Comparison of ENCODE assay signal across 15 mouse cellular contexts in the genomic region with DNA sequence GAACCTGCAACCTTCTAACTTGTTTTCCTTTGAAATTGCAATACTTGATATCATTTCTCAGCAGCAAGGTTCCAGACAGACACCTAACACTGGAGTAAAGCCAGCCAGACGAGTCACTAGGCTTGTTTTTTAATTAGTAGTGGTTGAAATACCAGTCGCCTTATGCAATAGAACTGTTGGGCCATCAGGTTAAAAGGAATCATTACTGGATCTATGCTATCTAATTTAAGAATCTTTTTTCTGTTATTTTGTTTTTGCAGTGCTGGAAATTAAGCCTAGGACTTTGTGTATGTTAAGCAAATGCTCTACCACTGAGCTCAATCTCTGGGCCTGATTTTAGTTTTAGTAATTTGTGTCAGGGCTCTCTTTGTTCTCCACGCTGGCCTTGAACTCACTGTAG.
"Had no signal": no experiment of that assay in that cellular context is flagged by ENCODE, and none has a peak within 500 bp of the region (broad histone marks: within the 10 kb centered on the region; RNA-seq: fewer than 3 reads in every experiment).

No protein-coding gene starts in this region.

- DNase-seq: cerebellum, adult 8-10 months; cerebellum, adult 9-10 months; cerebellum, adult 9-11 months; cerebellum, postnatal 25 days; cerebellum, postnatal 36 days; embryo, embryonic 11 days; forebrain, postnatal 0 days; gastrocnemius, adult 2 months; gastrocnemius, postnatal 10 days; gastrocnemius, postnatal 14 days; gastrocnemius, postnatal 25 days; gastrocnemius, postnatal 36 days; heart, adult 11 months; heart, adult 18-20 months; heart, adult 2 months had no signal
